Mouse (Mus musculus) retina, adult 2 months (tissue): ENCODE results near the gene Dpysl4.

Source experiments
- DNase-seq: peaks from one replicate; pipeline ENCODE4 v3.0.0-alpha.2; 2012; ENCODE audit warnings: low read depth, low spot score

Gene Dpysl4

DNA sequence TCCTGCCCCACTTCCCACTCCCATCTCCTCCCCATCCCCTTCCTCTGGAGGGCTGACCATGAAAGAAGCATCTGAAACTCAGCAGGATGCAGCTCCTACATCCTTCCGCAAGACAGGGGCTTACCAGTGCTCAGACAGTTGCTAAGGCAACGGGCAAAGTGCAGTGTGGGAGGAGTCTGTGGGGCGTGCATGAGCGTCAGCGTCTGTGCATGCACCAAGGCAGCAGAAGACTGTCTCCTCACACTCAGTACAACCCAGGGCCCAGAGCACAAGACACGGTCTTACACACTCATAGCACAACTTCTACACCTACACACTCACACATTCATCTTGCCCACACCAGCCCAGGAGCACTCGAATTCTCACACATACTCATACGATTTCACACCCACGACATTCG, 65.3 kb downstream of the Dpysl4 start:
- DNase-seq: no peak
